Mouse (Mus musculus): ENCODE results near the gene Slc6a14.

Slc6a14 gene

DNA sequence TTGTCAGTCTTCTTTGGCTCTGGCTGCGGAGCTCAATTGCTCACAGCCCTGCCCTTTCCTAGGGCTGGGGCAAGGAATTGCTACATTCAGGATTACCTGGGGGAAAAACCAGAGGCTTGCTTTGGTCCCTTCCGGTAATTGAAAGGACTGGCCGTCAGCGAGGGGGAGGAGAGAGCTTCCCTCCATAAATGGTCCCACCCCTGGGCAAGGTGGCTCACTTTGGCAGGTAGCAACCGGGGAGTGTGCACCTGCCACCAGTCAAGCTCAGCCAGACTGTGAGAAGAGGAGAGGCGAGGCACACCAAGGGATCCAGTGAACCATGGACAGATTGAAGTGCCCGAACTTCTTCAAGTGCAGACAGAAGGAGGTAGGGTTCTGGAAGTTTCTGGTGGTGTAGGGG lies at the start of gene Slc6a14:
Gene Slc6a14, plus strand, starts transcription at position 68 of the 400 bp plus-strand sequence.
- DNase-seq (ENCODE audit: low spot score in 2 of 2) = no peak

DNA sequence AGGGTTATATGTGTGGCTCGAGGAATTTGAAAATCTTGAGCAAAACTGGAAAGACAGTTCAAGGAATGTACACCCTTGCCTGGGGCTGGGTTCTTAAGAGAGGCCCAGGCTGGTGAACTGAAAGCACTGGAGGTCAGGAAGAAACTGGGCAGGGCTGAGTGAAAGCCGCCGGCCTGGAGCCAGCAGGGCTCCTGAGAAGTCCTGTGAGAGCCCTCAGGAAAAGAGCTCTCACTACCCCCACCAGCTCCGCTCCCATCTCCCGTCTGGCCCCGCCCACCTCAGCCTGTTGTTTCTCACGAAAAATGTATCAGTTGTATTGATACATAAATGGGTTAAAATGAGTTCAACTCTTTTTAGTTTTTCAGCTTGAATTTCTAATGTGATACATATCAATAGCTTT lies 43.8 kb upstream of the Slc6a14 start:
- no peak for DNase-seq (ENCODE audit: low spot score in 2 of 2)

DNA sequence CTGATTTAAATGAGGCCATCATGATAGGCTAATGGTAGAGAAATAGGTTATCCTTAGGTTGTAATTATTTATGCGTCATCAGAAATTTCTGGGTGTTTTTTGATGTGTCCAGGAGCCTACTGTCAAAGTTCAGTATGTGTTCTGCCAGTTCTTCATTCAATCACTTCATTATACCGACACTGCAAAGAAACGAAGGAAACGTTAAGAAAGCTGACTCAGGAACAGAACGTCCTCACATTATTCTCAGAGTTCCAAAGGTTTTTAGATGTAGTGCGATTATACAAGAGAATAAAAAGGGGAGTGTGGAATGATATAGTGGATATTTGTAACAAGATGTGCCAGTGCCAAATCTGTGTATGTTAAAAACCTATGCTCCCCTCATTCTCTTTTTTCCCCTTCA lies 19.5 kb upstream of the Slc6a14 start:
- no peak for DNase-seq (ENCODE audit: low spot score in 2 of 2)

DNA sequence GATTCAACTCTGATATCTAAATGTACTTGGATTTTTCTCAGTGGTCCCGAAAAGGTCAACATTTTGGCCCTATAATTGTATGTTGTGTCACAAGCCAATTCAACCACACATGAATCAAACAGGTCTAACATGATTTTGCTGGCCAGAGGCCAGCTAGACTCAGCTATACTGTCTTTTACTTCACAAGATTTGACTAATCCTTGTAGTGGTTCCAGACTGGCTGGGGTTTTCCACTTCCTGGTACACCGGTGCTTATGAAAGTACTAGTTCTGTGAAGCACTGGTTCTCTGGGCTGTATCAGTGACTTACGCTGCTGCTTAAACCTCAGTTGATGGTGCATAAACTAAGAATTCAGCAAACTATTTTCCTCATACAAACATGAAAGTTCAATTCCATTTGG lies 19.0 kb upstream of the Slc6a14 start:
- no peak for DNase-seq (ENCODE audit: low spot score in 2 of 2)

DNA sequence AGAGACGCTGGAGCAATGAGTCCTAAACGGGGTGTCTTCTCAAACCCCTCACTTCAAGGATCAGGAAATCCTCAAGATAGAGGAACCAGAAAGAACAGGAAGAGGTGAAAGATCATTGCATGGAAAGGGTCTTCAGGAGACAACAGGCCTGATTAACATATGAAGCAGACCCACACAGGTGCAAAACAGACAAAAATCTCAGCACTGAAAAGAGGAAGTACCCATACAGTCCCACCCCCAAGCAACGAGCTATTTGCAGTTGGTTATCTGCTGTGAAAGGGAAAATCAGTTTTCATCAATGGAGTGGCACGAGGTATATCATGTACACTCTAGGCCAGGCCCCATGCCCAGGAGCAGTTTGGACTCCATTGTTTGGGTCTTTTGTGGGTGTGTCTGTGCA lies 13.1 kb upstream of the Slc6a14 start:
- no peak for DNase-seq (ENCODE audit: low spot score in 2 of 2)

DNA sequence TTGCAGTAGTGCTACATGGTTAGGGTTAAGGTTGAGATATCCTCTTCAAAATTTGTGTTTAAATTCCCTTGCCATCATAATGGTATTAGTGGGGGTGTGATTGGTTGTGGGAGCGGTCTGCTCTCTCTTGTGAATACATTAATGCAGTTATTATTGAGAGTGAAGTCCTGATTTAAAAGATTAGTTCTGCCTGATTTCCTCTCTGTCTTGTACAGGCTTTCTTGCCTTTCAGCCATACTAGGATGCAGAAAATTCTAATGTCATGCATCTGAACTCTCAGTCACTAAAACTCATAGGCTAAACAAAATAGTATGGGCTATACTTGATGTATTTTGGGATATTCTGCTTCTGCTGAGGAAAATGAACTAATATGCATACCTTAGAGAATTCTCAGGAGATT lies 10.2 kb upstream of the Slc6a14 start:
- DNase-seq (ENCODE audit: low spot score in 2 of 2) = no peak

DNA sequence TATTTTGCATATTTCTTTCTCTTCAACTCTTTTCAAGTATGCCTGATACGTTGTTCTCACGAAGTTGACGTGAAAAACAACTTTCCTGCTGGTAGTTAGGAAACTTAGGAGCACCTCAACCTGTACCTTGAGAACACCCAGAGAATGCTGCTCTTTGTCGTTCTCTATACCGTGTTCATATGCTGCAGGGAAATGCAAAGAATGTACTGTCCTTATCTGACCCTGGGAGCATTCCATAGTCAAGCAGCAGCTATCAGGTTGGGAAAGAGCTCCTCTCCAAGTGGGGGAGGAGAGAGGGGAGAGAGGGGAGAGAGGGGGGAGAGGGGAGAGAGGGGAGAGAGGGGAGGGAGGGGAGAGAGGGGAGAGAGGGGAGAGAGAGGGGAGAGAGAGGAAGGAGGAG lies 597 bp downstream of the Slc6a14 start:
- DNase-seq (ENCODE audit: low spot score in 2 of 2) = no peak

DNA sequence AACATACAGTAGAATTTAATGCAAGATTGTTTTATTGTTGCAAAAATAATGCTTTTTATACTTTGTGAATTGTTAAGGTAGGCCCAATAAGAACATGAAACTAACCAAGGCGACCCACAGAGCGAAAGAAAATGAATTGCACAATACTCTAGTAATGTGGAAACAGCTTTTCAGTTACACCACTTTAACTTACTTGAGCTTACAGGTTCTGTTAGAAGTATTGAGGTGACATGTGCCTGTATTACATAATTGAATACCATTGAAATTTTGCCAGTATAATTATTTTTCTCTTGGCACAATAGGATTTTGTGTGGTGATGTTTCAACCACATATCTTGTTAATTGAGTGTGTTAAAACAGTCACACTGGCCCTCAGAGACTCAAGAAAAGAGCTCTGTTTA lies 2.2 kb downstream of the Slc6a14 start:
- DNase-seq (ENCODE audit: low spot score in 2 of 2) = no peak

DNA sequence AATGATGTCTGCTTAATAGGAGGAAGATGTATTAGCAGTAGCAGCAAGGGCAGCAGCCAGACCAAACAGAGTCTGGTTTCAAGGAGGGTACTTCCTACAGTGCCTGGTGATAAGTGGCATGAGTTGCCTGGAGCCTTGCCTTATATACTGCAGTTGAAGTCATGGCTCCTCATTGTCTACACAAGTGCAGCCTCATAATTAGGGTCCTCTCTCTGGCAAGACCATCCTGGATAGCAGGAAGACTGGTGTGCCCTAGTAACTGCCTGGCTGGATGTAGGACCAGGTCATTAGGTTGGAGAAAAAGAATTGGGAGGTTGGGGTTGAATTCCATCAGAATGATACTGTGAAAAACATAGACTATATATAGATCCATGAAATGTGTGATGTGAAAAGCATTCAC lies 30.3 kb downstream of the Slc6a14 start, which contains the start of gene Gm28269:
Gene Gm28269, minus strand, starts transcription at position 101 of the 400 bp plus-strand sequence.
- no peak for DNase-seq (ENCODE audit: low spot score in 2 of 2)

All from right cerebral cortex, postnatal 36 days (tissue).